Mouse (Mus musculus): ENCODE results near the gene App.

App gene

GRCm38 (mm10) chr16:85020696-85021323, 152.8 kb downstream of the App start:
- no peak for DNase-seq (ENCODE audit: low read depth)

DNA sequence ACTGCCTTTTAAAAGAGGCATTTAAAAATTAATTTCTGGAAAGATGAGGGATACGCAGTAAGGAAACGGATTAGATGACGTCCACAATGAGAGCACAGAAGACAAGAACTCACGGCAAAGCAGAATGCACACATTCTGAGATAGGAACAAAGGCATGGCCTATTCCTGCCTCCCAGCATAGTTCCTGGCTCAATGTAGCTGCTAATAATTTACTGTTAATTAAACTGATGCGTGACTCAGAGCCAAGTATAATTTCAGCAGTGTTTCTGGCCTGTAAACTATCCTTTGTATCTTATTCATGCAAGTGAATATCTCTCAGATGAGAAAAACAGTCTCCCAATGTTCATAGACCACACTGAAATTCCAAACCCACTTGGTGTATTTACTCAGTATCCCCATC, 154.3 kb downstream of the App start:
- no peak for DNase-seq (ENCODE audit: low read depth)

- DNase-seq (ENCODE audit: low read depth): no peak
Observed at GRCm38 (mm10) chr16:85017845-85018244, 155.7 kb downstream of the App start.

DNA sequence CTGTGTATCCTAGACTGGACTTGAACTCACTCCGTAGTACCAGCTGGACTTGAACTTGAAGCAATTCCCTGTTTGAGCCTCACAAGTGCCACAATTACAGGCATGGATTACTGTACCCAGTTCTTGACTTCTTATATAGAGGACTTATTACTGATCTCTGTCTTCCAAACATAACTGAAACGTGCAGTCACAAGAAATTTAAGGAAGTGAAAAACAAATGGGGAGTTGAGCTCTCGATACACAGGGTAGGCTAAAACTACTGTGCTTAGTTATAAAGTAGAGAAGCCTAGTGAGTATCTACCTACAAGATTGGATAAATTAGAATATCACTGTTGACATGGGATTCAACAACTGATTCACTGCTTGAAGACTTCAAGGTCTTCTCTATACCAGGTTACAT, 160.9 kb downstream of the App start:
- DNase-seq (ENCODE audit: low read depth): no peak

GRCm38 (mm10) chr16:85012172-85012571, 161.4 kb downstream of the App start:
- DNase-seq (ENCODE audit: low read depth): no peak

GRCm38 (mm10) chr16:85010651-85011050, 162.9 kb downstream of the App start:
- peak; percentile 6 for DNase-seq (ENCODE audit: low read depth)

DNA sequence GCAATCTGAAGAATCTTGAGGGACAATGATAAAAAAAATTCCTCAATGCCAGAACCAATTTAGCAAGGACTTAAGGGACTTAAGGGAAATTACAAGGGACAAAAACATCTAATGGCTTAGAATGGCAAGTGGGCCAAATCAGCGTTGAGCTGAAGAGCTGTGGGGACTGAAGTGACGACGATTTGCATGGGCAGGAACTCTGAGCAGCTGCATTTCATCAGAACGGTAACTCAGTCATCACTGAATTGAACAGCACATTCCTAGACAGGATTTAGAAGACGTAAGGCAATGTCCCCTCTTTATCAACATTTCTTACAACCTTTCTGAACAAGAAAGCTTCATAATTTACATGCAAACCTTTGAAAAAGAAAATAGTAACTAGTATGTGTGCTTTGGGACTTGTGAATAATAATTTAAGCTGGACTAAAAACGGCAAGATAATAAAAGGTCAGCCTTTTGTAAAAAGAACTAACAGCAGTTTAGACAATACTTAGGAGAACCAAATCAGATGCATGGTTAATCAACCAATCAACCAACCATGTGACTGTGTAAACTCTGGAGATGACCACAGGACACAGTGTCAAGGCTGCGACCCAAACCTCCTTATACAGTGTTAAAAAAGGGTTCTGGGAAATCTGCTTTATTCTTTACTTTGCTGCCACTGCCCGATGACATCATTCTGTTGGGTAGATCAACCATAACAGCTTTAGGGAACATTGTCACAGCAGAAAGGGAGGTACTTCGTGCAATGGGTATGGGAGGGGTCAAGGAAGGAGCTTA, 164.5 kb downstream of the App start:
- no peak for DNase-seq (ENCODE audit: low read depth)

DNA sequence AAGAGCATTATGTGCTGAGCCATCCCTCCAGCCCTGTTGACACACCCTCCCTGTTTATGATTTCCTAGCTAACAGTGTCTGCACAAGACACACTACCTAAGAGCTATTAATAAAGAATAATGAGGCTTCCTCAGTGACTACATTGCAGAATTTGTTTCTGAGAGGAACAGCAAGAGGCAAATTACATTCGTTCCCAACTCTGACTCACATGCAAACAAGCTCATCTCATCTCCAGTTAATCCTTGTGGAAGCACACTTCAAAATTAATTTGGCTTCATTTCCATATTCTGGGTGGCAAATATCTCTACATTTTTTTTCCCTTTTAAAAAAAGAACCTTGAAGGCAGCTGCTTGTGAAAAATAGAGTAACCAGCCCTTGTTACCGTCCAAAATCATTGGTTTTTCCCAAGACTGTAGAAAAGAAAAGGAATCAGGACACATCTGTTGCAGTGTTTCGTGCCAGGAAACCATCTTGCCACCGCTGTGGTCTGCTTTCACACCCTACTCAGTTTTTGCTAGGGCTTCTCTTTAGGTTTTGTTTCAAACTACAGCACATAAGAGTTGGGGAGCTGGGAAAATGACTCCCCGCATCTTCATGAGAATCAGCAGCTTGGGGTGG, 171.5 kb downstream of the App start:
- no peak for DNase-seq (ENCODE audit: low read depth)

DNA sequence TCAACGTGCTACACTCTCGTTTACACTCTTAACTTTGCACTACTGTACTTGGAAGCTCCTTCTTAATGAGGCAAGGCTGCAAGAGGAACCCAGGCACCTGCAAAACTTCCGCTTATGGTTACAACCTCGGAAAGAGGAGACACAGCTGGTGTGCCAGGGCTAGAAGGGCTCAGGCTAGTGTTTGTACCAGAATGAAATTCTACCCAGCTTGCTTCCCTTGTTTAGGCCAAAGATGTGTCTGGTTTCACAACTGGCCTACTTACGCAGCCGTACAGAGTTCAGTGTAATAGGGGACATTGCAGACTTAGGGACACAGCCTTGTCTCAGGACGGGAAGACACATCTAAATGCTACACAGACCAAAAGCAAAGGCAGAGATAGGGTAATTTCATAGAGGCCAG, 173.3 kb downstream of the App start:
- no peak for DNase-seq (ENCODE audit: low read depth)

GRCm38 (mm10) chr16:84997551-84997950, 176.0 kb downstream of the App start:
- DNase-seq (ENCODE audit: low read depth): peak; percentile 66

DNA sequence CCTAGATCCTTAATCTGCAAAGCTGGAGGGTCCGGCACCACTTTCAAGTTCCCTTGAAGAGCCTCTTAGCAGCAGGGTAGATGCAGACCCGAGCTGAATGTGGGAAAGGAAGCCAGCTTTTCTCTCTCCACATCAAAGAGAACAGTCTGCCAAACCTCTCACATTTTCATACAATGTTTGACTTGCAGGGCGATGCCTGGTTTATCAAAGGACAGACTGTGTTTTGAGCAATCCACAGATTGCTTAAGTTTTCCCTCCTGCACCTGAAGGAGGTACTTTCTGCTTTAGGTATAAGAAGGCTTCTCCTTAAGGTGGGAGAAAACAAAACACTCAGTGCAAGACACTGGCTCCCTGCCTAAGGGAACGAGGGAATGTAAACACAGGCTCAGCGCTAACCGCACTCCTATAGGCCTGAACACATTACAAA, 178.1 kb downstream of the App start:
- no peak for DNase-seq (ENCODE audit: low read depth)

- DNase-seq (ENCODE audit: low read depth): no peak
Observed at GRCm38 (mm10) chr16:84992888-84993287, 180.7 kb downstream of the App start.

DNA sequence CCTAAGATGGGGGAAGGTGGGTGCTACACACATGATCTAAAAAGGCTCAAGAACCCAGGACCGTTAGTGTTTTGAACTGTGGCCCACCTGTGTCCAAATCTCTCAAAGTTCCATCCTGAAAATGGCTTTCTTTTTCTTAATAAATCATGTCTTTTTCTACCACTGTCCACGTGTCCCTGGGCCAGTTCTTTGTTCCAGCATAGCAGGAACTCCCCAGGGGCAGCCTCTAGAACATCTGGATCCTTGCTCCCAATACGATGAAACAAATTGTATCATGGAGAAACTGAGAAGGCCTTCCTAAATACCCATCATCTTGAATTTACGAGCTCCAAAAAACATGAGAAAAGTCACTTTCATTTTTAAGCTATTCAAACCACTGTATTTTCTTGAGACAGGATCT, 182.6 kb downstream of the App start:
- no peak for DNase-seq (ENCODE audit: low read depth)

- DNase-seq (ENCODE audit: low read depth): no peak
Observed at GRCm38 (mm10) chr16:84989938-84990337, 183.6 kb downstream of the App start.

GRCm38 (mm10) chr16:84989476-84989875, 184.1 kb downstream of the App start:
- no peak for DNase-seq (ENCODE audit: low read depth)

- DNase-seq (ENCODE audit: low read depth): no peak
Observed at GRCm38 (mm10) chr16:84987724-84988287, 185.8 kb downstream of the App start.

DNA sequence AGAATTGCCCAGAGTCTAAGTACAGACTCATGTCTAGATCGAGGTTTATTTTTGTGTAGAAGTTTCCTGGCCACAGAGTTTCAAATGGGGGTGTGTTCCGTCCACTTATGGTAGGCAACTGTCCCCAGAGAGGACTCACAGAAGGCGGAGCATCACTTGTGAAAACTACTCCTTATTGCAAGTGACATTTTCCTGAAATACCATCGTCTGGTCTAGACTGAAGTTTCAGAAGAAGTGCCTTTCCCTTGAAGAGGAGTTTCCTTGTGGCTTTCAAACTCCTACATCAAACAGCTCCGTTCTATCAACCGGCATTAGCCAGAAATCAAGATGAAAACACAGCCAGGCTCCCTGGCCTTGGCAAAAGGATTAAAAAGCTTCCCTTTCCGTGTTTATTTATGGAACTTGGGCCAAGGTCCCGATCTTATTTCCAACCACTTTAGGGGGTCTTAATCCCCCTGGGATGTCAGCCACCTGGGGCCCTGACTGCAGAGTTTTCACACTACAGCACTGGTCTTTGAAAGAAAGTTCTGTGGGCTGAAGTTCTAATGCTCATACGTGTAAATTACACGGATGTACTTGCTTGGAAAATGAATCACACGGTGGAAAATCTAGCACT, 187.4 kb downstream of the App start:
- no peak for DNase-seq (ENCODE audit: low read depth)

GRCm38 (mm10) chr16:84985340-84985739, 188.2 kb downstream of the App start:
- no peak for DNase-seq (ENCODE audit: low read depth)

GRCm38 (mm10) chr16:84983428-84983827, 190.1 kb downstream of the App start:
- peak; percentile 9 for DNase-seq (ENCODE audit: low read depth)

DNA sequence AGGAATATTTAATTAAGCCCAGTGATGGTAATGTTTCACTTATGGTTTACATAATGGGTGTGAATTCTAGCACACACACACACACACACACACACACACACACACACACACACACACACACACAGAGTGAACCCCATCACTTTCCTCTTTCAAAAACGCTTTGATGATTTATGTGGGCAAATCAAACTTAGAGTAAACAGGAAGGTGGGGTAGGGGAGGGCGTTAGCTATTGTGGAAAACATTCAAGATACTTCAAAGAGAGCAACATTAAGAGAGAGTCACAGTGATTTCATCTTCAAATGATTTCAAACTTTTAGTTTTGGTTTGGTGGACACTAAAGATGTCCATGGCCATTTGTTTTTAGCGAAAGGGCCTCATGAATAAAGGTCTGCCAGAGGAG, 191.0 kb downstream of the App start:
- DNase-seq (ENCODE audit: low read depth): no peak

DNA sequence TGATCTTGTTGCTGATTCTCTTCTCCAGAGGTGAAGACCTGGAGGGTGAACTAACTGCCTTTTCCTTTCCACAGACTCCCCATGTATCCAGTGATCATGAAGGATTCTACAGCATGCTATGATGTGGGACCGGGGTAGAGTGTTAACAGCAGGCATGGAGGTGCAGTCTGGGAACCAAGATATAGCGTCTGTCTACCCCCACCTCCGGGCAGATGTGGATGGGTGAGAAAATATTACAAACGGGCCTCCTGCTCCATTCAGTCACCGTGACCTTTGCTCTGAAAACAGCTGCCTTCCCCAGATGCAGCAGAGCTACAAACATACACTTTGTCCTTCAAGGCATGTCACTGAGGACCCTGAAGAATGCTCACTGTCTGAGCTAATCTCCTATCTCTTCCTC, 195.0 kb downstream of the App start:
- no peak for DNase-seq (ENCODE audit: low read depth)

DNA sequence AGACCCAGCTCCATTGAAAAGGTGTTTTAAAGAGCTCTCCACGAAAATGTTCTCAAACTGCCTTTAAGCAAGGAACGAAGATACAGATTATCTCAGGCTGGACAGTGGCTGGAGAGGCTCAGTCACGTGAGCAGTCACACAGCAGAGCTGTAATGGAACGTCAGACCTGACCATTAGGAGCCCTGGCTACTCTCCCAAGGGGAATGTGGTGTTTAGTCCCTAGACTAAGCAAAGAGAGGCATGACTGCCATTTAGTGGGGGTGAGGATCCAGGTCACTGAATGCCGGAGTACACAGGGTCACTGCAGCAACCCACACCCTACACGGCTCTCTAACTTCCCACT, 199.4 kb downstream of the App start:
- DNase-seq (ENCODE audit: low read depth): no peak

Measured in NIH3T3 (cell line).